Mouse (Mus musculus) adrenal gland, postnatal 0 days (tissue): ENCODE results near the gene Xrcc3. TPM values are rescaled to one million over a fixed set of nuclear protein-coding genes. Genes with fewer than 3 reads are reported as not detected.

ENCODE experiments used
- polyA plus RNA-seq: library from polyadenylated mRNA; unstranded; fragments of >200 nt; fragmentation: Nextera tagmentation; extraction: Ambion mirVana; gene quantifications from 2 replicates; pipeline ENCODE4 v1.2.1, GENCODE M21; 2015

Xrcc3 gene
- 7.6 and 7.8 TPM in 2 replicates for polyA plus RNA-seq

GRCm38 (mm10) chr12:111813766-111814617, at the start of gene Xrcc3, which contains the start of gene Zfyve21:
TSS of gene Xrcc3 (minus strand) at chr12:111813873.
TSS of gene Zfyve21 (plus strand) at chr12:111814170.

GRCm38 (mm10) chr12:111758381-111759175, 55.1 kb downstream of the Xrcc3 start, which contains the start of gene Klc1:
TSS of gene Klc1 (plus strand) at chr12:111758849.

Other genes starting within 250 kb of the Xrcc3 start
- 31.0 and 36.4 TPM in 2 replicates for gene Mark3, start 239.3 kb downstream of the Xrcc3 start, polyA plus RNA-seq
- 62.9 and 122 TPM in 2 replicates for gene Ckb, start 141.5 kb downstream of the Xrcc3 start, polyA plus RNA-seq
- gene Trmt61a, start 135.8 kb downstream of the Xrcc3 start, polyA plus RNA-seq, result 3.3 and 6.5 TPM in 2 replicates
- 41.5 and 52.5 TPM in 2 replicates for gene Bag5, start 100.6 kb downstream of the Xrcc3 start, polyA plus RNA-seq
- gene Apopt1, start 100.6 kb downstream of the Xrcc3 start, polyA plus RNA-seq, result 70.4 and 97.4 TPM in 2 replicates
- 82.3 and 185 TPM in 2 replicates for gene Klc1, start 55.0 kb downstream of the Xrcc3 start, polyA plus RNA-seq
- 143 and 186 TPM in 2 replicates for gene Zfyve21, start 297 bp upstream of the Xrcc3 start, polyA plus RNA-seq
- gene Ppp1r13b, start 94.2 kb upstream of the Xrcc3 start, polyA plus RNA-seq, result 12.6 and 14.3 TPM in 2 replicates
- gene Atp5mpl, start 153.1 kb upstream of the Xrcc3 start, polyA plus RNA-seq, result 1,068 and 1,771 TPM in 2 replicates
- 0.11 TPM in 1 of 2 replicates, not detected in the other for gene Tdrd9, start 157.7 kb upstream of the Xrcc3 start, polyA plus RNA-seq
- not detected in 2 replicates for gene Rd3l, start 167.4 kb upstream of the Xrcc3 start, polyA plus RNA-seq